Mouse (Mus musculus): ENCODE measurements around the gene 1190007I07Rik.

1190007I07Rik gene

DNA sequence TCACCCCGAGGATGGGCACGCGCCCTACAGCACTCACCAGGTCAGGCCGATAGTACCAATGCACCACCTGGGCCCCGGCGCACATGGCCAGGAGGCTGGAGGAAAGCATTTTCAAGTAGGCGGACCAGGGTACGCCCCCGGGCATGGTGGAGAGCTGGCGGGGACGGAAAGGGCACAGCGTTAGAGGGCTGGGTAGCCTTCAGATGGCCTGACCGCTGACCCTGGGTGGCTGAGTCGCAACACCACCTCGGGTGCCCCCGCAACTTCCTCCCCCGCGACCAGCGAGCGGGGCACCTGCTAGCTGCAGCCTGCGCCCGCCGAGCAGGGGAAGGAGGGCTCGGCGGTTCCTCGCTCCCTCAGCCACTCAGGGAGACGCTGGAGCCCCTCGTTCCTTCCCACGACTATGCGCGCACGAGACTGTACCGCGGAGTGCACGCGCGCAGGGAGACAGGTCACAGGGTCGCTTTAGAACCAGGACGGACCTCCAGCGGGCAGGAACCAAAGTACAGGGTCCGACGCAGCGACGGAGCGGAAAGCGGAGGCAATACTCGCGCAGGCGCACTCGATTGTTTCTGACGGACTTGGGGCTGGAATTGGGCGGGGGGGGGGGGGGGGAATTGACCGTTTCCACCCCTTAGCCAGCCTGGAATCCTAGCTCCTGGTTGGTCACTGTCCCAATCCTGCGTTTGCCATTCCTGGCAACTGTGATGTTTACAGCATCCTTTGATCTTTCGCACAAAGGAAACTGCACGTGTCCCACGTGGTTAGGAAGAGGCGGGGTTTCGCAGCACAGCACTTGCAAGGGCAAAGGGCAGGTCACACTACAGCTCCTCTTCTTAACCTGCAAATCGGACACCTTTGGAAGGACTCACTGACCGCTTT, at the start of gene 1190007I07Rik:
Gene 1190007I07Rik, minus strand, starts transcription at position 558 of the 882 bp plus-strand sequence.
- peak; percentile 92 for DNase-seq (ENCODE audit: low read depth, low spot score)

- no peak for DNase-seq (ENCODE audit: low read depth, low spot score)
Observed at GRCm38 (mm10) chr10:82670205-82670604, 47.2 kb upstream of the 1190007I07Rik start.

- DNase-seq (ENCODE audit: low read depth, low spot score): peak; percentile 45
Observed at GRCm38 (mm10) chr10:82666436-82667234, 43.6 kb upstream of the 1190007I07Rik start.

DNA sequence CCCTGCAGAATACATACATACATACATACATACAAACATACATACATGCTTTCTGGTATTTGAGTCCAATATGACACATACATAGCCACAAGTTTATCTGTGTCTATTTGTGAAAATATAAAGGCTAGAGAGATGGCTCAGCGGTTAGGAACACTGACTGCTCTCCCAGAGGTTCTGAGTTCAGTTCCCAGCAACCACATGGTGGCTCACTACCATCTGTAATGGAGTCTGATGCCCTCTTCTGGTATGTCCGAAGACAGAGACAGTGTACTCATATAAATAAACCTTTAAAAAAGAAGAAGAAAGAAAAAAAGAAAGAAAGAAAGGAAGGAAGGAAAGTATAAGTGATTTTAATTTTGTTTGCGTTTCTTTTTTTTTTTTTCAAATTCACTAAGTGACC, 42.9 kb upstream of the 1190007I07Rik start:
- DNase-seq (ENCODE audit: low read depth, low spot score): no peak

- DNase-seq (ENCODE audit: low read depth, low spot score): no peak
Observed at GRCm38 (mm10) chr10:82663289-82663688, 40.3 kb upstream of the 1190007I07Rik start.

- DNase-seq (ENCODE audit: low read depth, low spot score): no peak
Observed at GRCm38 (mm10) chr10:82662267-82662990, 39.4 kb upstream of the 1190007I07Rik start.

- no peak for DNase-seq (ENCODE audit: low read depth, low spot score)
Observed at GRCm38 (mm10) chr10:82661820-82662219, 38.8 kb upstream of the 1190007I07Rik start.

DNA sequence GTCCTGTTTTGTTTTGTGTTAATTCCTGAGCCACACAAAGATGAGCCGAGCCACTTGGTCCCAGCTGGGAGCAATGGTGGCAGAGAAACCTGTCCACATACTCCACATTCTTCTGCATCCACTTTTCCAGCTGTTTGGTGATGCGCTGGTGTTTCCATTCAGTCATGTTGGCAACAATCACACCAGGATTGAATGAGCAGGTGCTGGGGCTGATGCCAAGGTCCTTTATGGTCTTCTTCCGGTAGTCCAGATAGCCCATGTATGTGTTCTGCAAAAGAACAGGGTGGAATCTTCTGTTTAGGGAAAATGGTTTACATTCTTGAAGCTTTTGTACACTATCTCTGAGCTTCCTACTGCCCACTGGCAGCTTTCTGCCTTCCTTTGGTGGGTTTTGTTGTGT, 31.6 kb upstream of the 1190007I07Rik start:
- no peak for DNase-seq (ENCODE audit: low read depth, low spot score)

DNA sequence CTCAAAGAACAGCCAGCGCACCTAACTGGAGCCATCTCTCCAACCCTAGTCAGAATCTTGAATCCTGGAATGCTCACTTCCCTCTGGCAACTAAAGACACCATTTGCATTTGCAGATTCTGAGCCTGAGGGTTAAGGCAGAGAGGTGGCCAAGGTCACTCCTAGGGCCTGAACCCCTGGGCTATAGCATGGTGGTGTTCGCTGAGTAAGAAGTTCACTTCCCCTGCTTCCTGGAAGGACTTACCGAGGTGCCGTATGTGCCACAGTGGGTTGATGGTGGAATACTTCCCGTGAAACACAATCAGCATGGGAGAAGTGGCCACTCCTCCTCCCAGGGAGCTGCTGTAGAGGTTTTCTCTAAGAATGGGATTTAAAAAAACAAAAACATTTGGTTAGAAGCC, 29.6 kb upstream of the 1190007I07Rik start:
- no peak for DNase-seq (ENCODE audit: low read depth, low spot score)

- DNase-seq (ENCODE audit: low read depth, low spot score): no peak
Observed at GRCm38 (mm10) chr10:82651221-82651620, 28.2 kb upstream of the 1190007I07Rik start.

DNA sequence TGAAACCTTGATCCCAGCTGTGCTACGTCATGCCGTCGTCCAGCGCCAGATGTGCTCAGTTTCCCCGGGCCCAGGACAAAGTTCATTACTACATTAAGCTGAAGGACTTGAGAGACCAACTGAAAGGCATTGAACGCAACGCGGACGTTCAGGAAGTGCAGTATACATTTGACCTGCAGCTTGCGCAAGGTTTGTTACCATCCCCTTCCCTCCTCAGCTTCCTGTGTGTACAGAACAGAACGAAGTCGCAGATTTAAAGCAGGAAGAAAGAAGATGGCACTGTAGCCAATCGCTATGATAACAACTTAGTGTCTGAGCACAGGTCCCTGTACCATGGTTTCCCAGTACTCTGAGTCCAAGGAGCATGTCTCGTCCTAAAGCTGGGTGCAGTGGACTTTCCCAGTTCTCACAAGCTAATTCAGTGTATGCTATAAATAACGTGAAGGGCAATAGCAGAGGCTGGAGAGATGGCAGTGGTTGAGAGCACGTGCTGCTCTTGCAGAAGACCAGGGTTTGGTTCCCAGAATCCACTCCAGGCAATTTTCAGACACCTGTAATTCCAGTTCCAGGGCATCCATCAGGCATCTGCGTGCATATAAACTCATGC, 24.3 kb upstream of the 1190007I07Rik start:
- no peak for DNase-seq (ENCODE audit: low read depth, low spot score)

DNA sequence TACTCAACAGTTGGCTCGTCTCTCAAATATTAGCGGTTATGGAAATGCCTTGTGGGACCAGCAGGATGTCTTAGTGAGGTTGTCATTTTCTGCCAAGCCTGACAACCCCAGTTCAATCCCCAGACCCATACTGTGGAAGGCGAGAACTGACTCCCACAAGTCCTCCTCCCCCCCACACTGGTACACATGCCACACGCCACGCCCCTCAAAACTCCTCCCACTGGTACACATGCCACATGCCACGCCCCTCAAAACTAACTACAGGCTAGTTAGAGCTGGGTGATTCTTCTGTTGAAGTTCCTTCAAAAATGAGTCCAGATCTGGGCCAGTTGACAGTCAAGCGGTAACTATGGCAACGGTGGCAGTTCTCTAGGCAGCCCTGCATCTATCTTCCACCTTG, 23.1 kb upstream of the 1190007I07Rik start:
- DNase-seq (ENCODE audit: low read depth, low spot score): no peak

GRCm38 (mm10) chr10:82641481-82641880, 18.5 kb upstream of the 1190007I07Rik start:
- no peak for DNase-seq (ENCODE audit: low read depth, low spot score)

- no peak for DNase-seq (ENCODE audit: low read depth, low spot score)
Observed at GRCm38 (mm10) chr10:82639032-82639698, 16.1 kb upstream of the 1190007I07Rik start.

GRCm38 (mm10) chr10:82636321-82636720, 13.3 kb upstream of the 1190007I07Rik start:
- DNase-seq (ENCODE audit: low read depth, low spot score): no peak

DNA sequence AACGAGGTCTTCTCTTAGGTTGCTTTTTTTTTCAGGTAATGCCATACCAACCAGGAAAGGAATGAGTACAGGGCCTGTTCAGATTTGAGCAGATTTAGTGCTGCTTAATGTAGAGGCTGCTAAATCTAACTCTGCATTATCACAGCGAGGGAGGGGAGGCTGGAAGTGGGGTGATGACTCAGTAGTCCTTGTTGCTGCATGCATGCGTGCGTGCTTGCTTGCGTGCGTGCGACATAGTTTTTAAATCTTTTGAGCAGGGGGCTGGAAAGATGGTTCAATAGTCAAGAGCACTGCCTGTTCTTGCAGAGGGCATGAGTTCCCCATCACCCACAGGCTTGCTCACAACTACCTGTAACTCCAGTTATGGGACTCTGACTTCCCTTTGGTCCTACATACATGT, 11.3 kb upstream of the 1190007I07Rik start:
- DNase-seq (ENCODE audit: low read depth, low spot score): no peak

DNA sequence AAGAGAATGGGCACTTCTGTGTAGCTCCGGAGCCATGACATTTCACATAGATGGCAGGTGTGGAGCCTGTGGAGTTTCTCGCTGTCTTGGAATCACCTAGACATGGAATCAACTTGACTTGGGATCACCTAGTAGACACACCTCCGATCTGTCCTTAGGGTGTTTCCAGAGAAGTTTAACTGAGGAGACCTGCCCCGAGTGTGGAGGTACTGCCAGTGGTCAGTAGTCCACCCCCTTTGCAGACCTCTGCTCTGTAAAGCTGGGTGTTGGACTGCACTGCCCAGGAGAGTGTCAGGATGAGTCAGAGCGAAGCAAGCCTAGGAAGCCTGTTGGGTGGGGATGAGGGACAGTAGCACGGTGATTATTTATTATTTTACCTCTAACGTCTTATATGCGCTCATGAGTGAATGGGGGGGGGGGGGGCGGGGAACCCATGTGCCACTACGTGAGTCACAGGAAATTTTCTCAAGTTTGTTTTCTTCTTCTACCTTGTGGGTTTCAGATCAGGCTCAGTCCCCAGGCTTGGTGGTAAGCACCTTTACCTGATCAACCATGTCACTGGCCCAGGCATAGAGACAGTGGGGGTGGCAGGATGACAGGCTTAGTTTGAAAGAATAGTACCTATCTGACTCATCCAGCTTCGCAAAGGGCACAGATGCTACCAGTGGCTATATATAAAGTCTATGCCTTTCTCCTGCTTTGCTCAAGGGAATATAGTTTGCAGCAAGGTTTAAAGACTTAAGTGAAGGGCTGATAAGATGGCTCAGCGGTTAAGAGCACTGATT, 9.7 kb upstream of the 1190007I07Rik start:
- DNase-seq (ENCODE audit: low read depth, low spot score): no peak

GRCm38 (mm10) chr10:82631133-82631532, 8.1 kb upstream of the 1190007I07Rik start:
- DNase-seq (ENCODE audit: low read depth, low spot score): no peak

- no peak for DNase-seq (ENCODE audit: low read depth, low spot score)
Observed at GRCm38 (mm10) chr10:82630497-82630896, 7.5 kb upstream of the 1190007I07Rik start.

All from retina, adult 2 months (tissue).